Mouse (Mus musculus) olfactory bulb, adult 2 months (tissue): ENCODE data around the gene Morn3.

Experiments used
- CTCF ChIP-seq: fragments of 200-500 bp; IDR thresholded peaks from 2 replicates; pipeline ENCODE4 v1.5.1; 2012; ENCODE audit warnings: low read depth, mild to moderate bottlenecking, low read length, moderate library complexity; ENCODE audit not compliant: insufficient read depth
- POLR2A ChIP-seq: fragments of 200-500 bp; IDR thresholded peaks from 2 replicates; pipeline ENCODE4 v1.6.1; 2012; ENCODE audit warnings: mild to moderate bottlenecking, low read depth, low read length, moderate library complexity; ENCODE audit not compliant: insufficient read depth

GRCm38 (mm10) chr5:123050918-123051317 is 4.1 kb upstream of the Morn3 start:
- no peak for TF ChIP-seq CTCF
- no peak for TF ChIP-seq POLR2A
